Mouse (Mus musculus): ENCODE measurements around the gene Kif2c. TPM values are rescaled to one million over a fixed set of nuclear protein-coding genes. Genes with fewer than 3 reads are reported as not detected.

Kif2c gene
- polyA plus RNA-seq, 1 experiment from 2014 or later = 55.0 TPM

- Histone ChIP-seq H3K9ac (replicated peaks; ENCODE audit: low read depth, low read length) (no peak overlapping the region), H3K4me1 (ENCODE audit: control insufficient read depth, insufficient read depth, low read length) (peaks cover 10% of the 10 kb centered on the region; the same call in 1 of the 2 replicates), H3K36me3 (ENCODE audit: control insufficient read depth, insufficient read depth, low read length) (peaks cover 7% of the 10 kb centered on the region; the same call in 1 of the 2 replicates), H3K9me3 (ENCODE audit: control insufficient read depth, low read depth, low read length) (no peaks in the 10 kb centered on the region), H3K4me2 (replicated peaks; ENCODE audit: low read depth, low read length) (no peak overlapping the region), H3K27me3 (ENCODE audit: control insufficient read depth, insufficient read depth, low read length) (peaks cover 7% of the 10 kb centered on the region; the same call in 1 of the 2 replicates), H3K27ac (ENCODE audit: low read length) (no peak overlapping the region), H3K4me3 (ENCODE audit: low read depth, low read length) (no peak overlapping the region)
- 71% methylated on average over 6 of the region's 6 CpGs for WGBS
- ATAC-seq (ENCODE audit: insufficient number of reproducible peaks, insufficient read depth, low FRiP score, low read depth) = no peak
Measured at GRCm38 (mm10) chr4:117131198-117131597, 51.2 kb downstream of the Kif2c start.

GRCm38 (mm10) chr4:117130790-117131189 is 51.6 kb downstream of the Kif2c start:
- H3K4me2 ChIP-seq (replicated peaks; ENCODE audit: low read depth, low read length) = no peak overlapping the region
- no peak overlapping the region for H3K9ac ChIP-seq (replicated peaks; ENCODE audit: low read depth, low read length)
- no peaks in the 10 kb centered on the region for H3K9me3 ChIP-seq (ENCODE audit: control insufficient read depth, low read depth, low read length)
- H3K27ac ChIP-seq (ENCODE audit: low read length) = no peak overlapping the region
- H3K36me3 ChIP-seq (ENCODE audit: control insufficient read depth, insufficient read depth, low read length) = peaks cover 7% of the 10 kb centered on the region; the same call in 1 of the 2 replicates
- H3K4me3 ChIP-seq (ENCODE audit: low read depth, low read length) = no peak overlapping the region
- H3K27me3 ChIP-seq (ENCODE audit: control insufficient read depth, insufficient read depth, low read length) = peaks cover 7% of the 10 kb centered on the region; the same call in 1 of the 2 replicates
- no peak for ATAC-seq (ENCODE audit: insufficient number of reproducible peaks, insufficient read depth, low FRiP score, low read depth)
- H3K4me1 ChIP-seq (ENCODE audit: control insufficient read depth, insufficient read depth, low read length) = peaks cover 14% of the 10 kb centered on the region
- 73% methylated on average over 6 of the region's 6 CpGs for WGBS

- H3K4me2 ChIP-seq (replicated peaks; ENCODE audit: low read depth, low read length) = no peak overlapping the region
- H3K36me3 ChIP-seq (ENCODE audit: control insufficient read depth, insufficient read depth, low read length) = peaks cover 7% of the 10 kb centered on the region; the same call in 1 of the 2 replicates
- H3K9me3 ChIP-seq (ENCODE audit: control insufficient read depth, low read depth, low read length) = no peaks in the 10 kb centered on the region
- peaks cover 7% of the 10 kb centered on the region; the same call in 1 of the 2 replicates for H3K27me3 ChIP-seq (ENCODE audit: control insufficient read depth, insufficient read depth, low read length)
- no peak overlapping the region for H3K9ac ChIP-seq (replicated peaks; ENCODE audit: low read depth, low read length)
- WGBS = 89% methylated on average over 33 of the region's 33 CpGs
- H3K27ac ChIP-seq (ENCODE audit: low read length) = no peak overlapping the region
- ATAC-seq (ENCODE audit: insufficient number of reproducible peaks, insufficient read depth, low FRiP score, low read depth) = no peak
- H3K4me3 ChIP-seq (ENCODE audit: low read depth, low read length) = no peak overlapping the region
- peaks cover 25% of the 10 kb centered on the region for H3K4me1 ChIP-seq (ENCODE audit: control insufficient read depth, insufficient read depth, low read length)
Measured at GRCm38 (mm10) chr4:117127991-117128686, 54.3 kb downstream of the Kif2c start.

GRCm38 (mm10) chr4:117126675-117127290 is 55.7 kb downstream of the Kif2c start, which contains the start of gene Tctex1d4:
TSS of gene Tctex1d4 (plus strand) at chr4:117126794.
- H3K9ac ChIP-seq (replicated peaks; ENCODE audit: low read depth, low read length) = peak within 1 kb of the TSS; percentile 6; the same call in 1 of the 2 replicates
- ATAC-seq (ENCODE audit: insufficient number of reproducible peaks, insufficient read depth, low FRiP score, low read depth) = no peak
- peaks cover 17% of the 10 kb centered on the region for H3K4me1 ChIP-seq (ENCODE audit: control insufficient read depth, insufficient read depth, low read length)
- H3K27me3 ChIP-seq (ENCODE audit: control insufficient read depth, insufficient read depth, low read length) = no peaks in the 10 kb centered on the region
- peaks cover 7% of the 10 kb centered on the region; the same call in 1 of the 2 replicates for H3K36me3 ChIP-seq (ENCODE audit: control insufficient read depth, insufficient read depth, low read length)
- peak within 1 kb of the TSS; percentile 88 for H3K27ac ChIP-seq (ENCODE audit: low read length)
- WGBS = 88% methylated on average over 9 of the region's 9 CpGs
- no peak within 1 kb of the TSS for H3K4me2 ChIP-seq (replicated peaks; ENCODE audit: low read depth, low read length)
- H3K4me3 ChIP-seq (ENCODE audit: low read depth, low read length) = no peak within 1 kb of the TSS
- no peaks in the 10 kb centered on the region for H3K9me3 ChIP-seq (ENCODE audit: control insufficient read depth, low read depth, low read length)

GRCm38 (mm10) chr4:117125910-117126674 is 56.3 kb downstream of the Kif2c start:
- WGBS = 40% methylated on average over 15 of the region's 15 CpGs
- peaks cover 7% of the 10 kb centered on the region; the same call in 1 of the 2 replicates for H3K36me3 ChIP-seq (ENCODE audit: control insufficient read depth, insufficient read depth, low read length)
- peak overlapping the region; percentile 6; the same call in 1 of the 2 replicates for H3K9ac ChIP-seq (replicated peaks; ENCODE audit: low read depth, low read length)
- peaks cover 16% of the 10 kb centered on the region for H3K4me1 ChIP-seq (ENCODE audit: control insufficient read depth, insufficient read depth, low read length)
- H3K4me3 ChIP-seq (ENCODE audit: low read depth, low read length) = no peak overlapping the region
- H3K4me2 ChIP-seq (replicated peaks; ENCODE audit: low read depth, low read length) = no peak overlapping the region
- peak overlapping the region; percentile 88 for H3K27ac ChIP-seq (ENCODE audit: low read length)
- no peaks in the 10 kb centered on the region for H3K27me3 ChIP-seq (ENCODE audit: control insufficient read depth, insufficient read depth, low read length)
- no peaks in the 10 kb centered on the region for H3K9me3 ChIP-seq (ENCODE audit: control insufficient read depth, low read depth, low read length)
- peak; percentile 69; the same call in 1 of the 2 replicates for ATAC-seq (ENCODE audit: insufficient number of reproducible peaks, insufficient read depth, low FRiP score, low read depth)

GRCm38 (mm10) chr4:117125348-117125909 is 57.0 kb downstream of the Kif2c start, which contains the start of gene Btbd19:
TSS of gene Btbd19 (minus strand) at chr4:117125725.
- WGBS = 22% methylated on average over 8 of the region's 8 CpGs
- peaks cover 7% of the 10 kb centered on the region; the same call in 1 of the 2 replicates for H3K36me3 ChIP-seq (ENCODE audit: control insufficient read depth, insufficient read depth, low read length)
- peak within 1 kb of the TSS; percentile 88 for H3K27ac ChIP-seq (ENCODE audit: low read length)
- peaks cover 16% of the 10 kb centered on the region for H3K4me1 ChIP-seq (ENCODE audit: control insufficient read depth, insufficient read depth, low read length)
- peak; percentile 37; the same call in 1 of the 2 replicates for ATAC-seq (ENCODE audit: insufficient number of reproducible peaks, insufficient read depth, low FRiP score, low read depth)
- H3K9ac ChIP-seq (replicated peaks; ENCODE audit: low read depth, low read length) = peak within 1 kb of the TSS; percentile 8; the same call in 1 of the 2 replicates
- no peaks in the 10 kb centered on the region for H3K27me3 ChIP-seq (ENCODE audit: control insufficient read depth, insufficient read depth, low read length)
- H3K9me3 ChIP-seq (ENCODE audit: control insufficient read depth, low read depth, low read length) = no peaks in the 10 kb centered on the region
- no peak within 1 kb of the TSS; the same call in 1 of the 2 replicates for H3K4me3 ChIP-seq (ENCODE audit: low read depth, low read length)
- H3K4me2 ChIP-seq (replicated peaks; ENCODE audit: low read depth, low read length) = peak within 1 kb of the TSS; percentile 28

GRCm38 (mm10) chr4:117124518-117125347 is 57.7 kb downstream of the Kif2c start:
- peak overlapping the region; percentile 8; the same call in 1 of the 2 replicates for H3K9ac ChIP-seq (replicated peaks; ENCODE audit: low read depth, low read length)
- H3K27me3 ChIP-seq (ENCODE audit: control insufficient read depth, insufficient read depth, low read length) = no peaks in the 10 kb centered on the region
- WGBS = 61% methylated on average over 14 of the region's 14 CpGs
- H3K4me1 ChIP-seq (ENCODE audit: control insufficient read depth, insufficient read depth, low read length) = peaks cover 16% of the 10 kb centered on the region
- peak overlapping the region; percentile 88 for H3K27ac ChIP-seq (ENCODE audit: low read length)
- H3K36me3 ChIP-seq (ENCODE audit: control insufficient read depth, insufficient read depth, low read length) = peaks cover 4% of the 10 kb centered on the region; the same call in 1 of the 2 replicates
- no peak for ATAC-seq (ENCODE audit: insufficient number of reproducible peaks, insufficient read depth, low FRiP score, low read depth)
- peak overlapping the region; percentile 28 for H3K4me2 ChIP-seq (replicated peaks; ENCODE audit: low read depth, low read length)
- H3K4me3 ChIP-seq (ENCODE audit: low read depth, low read length) = no peak overlapping the region; the same call in 1 of the 2 replicates
- no peaks in the 10 kb centered on the region for H3K9me3 ChIP-seq (ENCODE audit: control insufficient read depth, low read depth, low read length)
